Mouse (Mus musculus) stomach, embryonic 14.5 days (tissue): ENCODE results near the gene Rcsd1. TPM values are rescaled to one million over a fixed set of nuclear protein-coding genes. Genes with fewer than 3 reads are reported as not detected.
"Not testable (repeated sequence)": the region's sequence is repeated elsewhere in the genome, so short reads cannot be mapped to it uniquely, and the experiment has no call there.

Experiments
- ATAC-seq: fragments of 200-750 bp; cut with Nextera tagmentation; 2 replicates; pipeline ENCODE4 v1.8.0; 2017; ENCODE audit warnings: low read depth, moderate TSS enrichment; ENCODE audit not compliant: insufficient number of reproducible peaks, insufficient read depth, low FRiP score
- H3K27ac ChIP-seq: fragments of 300-500 bp; sonication (generic); 2 replicates; pipeline ENCODE4 v1.5.1; 2014; ENCODE audit warnings: mild to moderate bottlenecking, low read length, moderate library complexity, mixed read lengths
- H3K27me3 ChIP-seq: fragments of 300-500 bp; sonication (generic); 2 replicates; pipeline ENCODE4 v1.6.1; 2014; ENCODE audit warnings: low read length, control low read depth, mixed read lengths; ENCODE audit not compliant: control insufficient read depth, insufficient read depth
- H3K36me3 ChIP-seq: fragments of 300-500 bp; sonication (generic); 2 replicates; pipeline ENCODE4 v1.6.1; 2014; ENCODE audit warnings: mild to moderate bottlenecking, control low read depth, low read length, moderate library complexity, mixed read lengths; ENCODE audit not compliant: control insufficient read depth, insufficient read depth
- H3K4me1 ChIP-seq: fragments of 300-500 bp; sonication (generic); 2 replicates; pipeline ENCODE4 v1.6.1; 2014; ENCODE audit warnings: low read length, control low read depth, mixed read lengths; ENCODE audit not compliant: control insufficient read depth, insufficient read depth
- H3K4me2 ChIP-seq: fragments of 300-500 bp; sonication (generic); replicated peaks from 2 replicates; pipeline ENCODE4 v1.6.1; 2014; ENCODE audit warnings: low read depth, low read length, control low read depth
- H3K4me3 ChIP-seq: fragments of 300-500 bp; sonication (generic); 2 replicates; pipeline ENCODE4 v1.5.1; 2014; ENCODE audit warnings: low read depth, low read length, control low read depth
- H3K9ac ChIP-seq: fragments of 300-500 bp; sonication (generic); replicated peaks from 2 replicates; pipeline ENCODE4 v1.6.1; 2014; ENCODE audit warnings: low read depth, mild to moderate bottlenecking, control low read depth, low read length, moderate library complexity, mixed read lengths
- H3K9me3 ChIP-seq: fragments of 300-500 bp; sonication (generic); 2 replicates; pipeline ENCODE4 v1.6.1; 2016; ENCODE audit warnings: low read depth, low read length, control low read depth; ENCODE audit not compliant: control insufficient read depth
- WGBS: fragments of 180-500 bp; shearing (Covaris S2); extraction: QIAGEN DNeasy Blood & Tissue Kit; methylation state at CpG from one replicate; pipeline ENCODE4 v1.1.7; 2014; 5-methylcytosine and 5-hydroxymethylcytosine counted together
- polyA plus RNA-seq: library from polyadenylated mRNA; unstranded; fragments of >200 nt; fragmentation: Nextera tagmentation; extraction: Ambion mirVana; gene quantifications from 2 replicates; pipeline ENCODE4 v1.2.1, GENCODE M21; 2014

Rcsd1 gene
- polyA plus RNA-seq, 1 experiment from 2014 or later = 44.0 TPM

DNA sequence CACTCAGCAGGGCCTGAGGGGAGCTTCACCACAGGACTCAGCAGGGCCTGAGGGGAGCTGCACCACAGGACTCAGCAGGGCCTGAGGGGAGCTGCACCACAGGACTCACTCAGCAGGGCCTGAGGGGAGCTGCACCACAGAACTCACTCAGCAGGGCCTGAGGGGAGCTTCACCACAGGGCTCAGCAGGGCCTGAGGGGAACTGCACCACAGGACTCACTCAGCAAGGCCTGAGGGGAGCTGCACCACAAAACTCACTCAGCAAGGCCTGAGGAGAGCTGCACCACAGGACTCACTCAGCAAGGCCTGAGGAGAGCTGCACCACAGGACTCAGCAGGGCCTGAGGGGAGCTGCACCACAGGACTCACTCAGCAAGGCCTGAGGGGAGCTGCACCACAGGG is 29.5 kb downstream of the Rcsd1 start:
- H3K27me3 ChIP-seq, H3K4me1 ChIP-seq, H3K4me3 ChIP-seq, ATAC-seq, H3K27ac ChIP-seq, H3K4me2 ChIP-seq, H3K36me3 ChIP-seq, H3K9ac ChIP-seq, H3K9me3 ChIP-seq: not testable (repeated sequence)

DNA sequence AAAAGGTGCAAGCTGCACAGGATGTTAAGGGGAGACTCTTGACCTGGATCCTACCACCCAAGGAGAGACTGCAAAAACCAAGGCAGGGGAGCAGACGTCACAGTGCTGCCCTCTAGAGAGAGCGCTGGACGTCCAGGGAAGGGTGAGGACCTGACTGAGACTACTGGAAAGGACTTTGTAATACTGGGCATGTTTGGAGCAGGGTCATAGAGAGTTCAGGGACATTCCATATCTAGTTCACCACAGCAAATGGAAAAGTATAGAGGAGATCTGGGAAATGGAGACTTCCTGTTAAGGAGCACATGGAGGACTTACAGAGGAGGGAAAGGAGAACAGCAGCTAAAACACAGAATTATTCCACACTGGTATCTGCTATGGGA is 29.9 kb downstream of the Rcsd1 start:
- Histone ChIP-seq H3K4me2 (no peak overlapping the region), H3K27me3 (no peaks in the 10 kb centered on the region), H3K9ac (no peak overlapping the region), H3K27ac (no peak overlapping the region), H3K4me1 (no peaks in the 10 kb centered on the region), H3K9me3 (no peaks in the 10 kb centered on the region), H3K4me3 (no peak overlapping the region), H3K36me3 (peaks cover 2% of the 10 kb centered on the region; the same call in 1 of the 2 replicates)
- no peak for ATAC-seq
- WGBS = 44% methylated on average over 3 of the region's 3 CpGs

DNA sequence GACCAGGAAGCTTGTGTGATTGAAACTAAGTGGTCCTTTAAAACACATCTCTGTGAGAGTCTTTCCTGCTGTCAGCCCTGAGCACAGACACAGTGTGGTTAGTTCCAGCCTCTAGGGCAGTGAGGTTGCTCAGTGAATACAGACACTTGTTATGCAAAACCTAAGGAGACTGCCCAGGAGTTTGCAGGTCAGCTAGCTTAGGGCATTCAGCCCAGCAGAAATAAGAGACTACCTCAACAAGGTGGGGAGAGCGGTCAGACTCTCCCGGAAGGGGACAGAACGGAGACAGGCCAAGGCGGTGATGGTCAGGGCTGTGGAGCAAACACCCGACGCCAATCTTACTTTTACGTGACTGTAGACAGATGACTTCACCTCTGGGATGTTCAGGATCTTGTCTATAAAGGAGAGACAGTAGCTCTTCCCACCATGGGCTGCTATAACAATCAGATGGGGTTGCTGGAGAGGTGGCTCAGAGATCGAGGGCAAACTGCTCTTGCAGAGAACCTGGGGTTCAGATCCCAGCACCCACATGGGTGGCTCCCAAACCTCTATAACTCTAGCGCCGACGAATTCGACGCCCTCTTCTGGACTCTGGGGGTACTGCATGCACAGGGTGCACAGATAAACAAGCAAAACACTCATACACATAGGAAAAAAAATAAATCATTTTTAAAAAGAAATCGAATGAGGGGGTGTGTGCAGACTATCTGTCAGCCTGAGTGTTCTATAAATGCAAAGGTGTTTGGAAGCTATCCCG is 30.5 kb downstream of the Rcsd1 start:
- Histone ChIP-seq H3K4me2 (no peak overlapping the region), H3K27me3 (no peaks in the 10 kb centered on the region), H3K36me3 (peaks cover 2% of the 10 kb centered on the region; the same call in 1 of the 2 replicates), H3K27ac (no peak overlapping the region), H3K4me3 (no peak overlapping the region), H3K9ac (no peak overlapping the region), H3K4me1 (no peaks in the 10 kb centered on the region), H3K9me3 (no peaks in the 10 kb centered on the region)
- ATAC-seq = no peak
- WGBS = 79% methylated on average over 15 of the region's 15 CpGs

DNA sequence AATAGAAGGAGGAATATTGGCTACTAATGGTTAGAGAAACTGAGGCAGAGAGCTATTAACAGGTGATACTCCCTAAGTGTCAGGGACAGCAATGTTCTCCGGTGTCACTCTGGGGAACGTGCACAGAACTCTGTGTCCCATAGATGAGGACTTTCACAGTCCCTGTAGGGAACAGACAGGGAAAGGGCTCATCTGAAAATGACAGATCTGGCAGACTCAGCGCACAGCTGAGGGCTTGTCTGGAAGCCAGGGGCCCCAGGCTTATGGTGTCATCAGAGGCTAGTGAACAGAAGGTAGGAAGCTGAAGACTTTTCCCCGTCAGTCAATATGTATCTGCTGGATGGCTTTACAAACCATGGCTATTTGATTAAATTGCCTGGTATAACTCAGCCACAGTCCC is 32.0 kb downstream of the Rcsd1 start:
- Histone ChIP-seq H3K4me3 (no peak overlapping the region), H3K9ac (no peak overlapping the region), H3K4me2 (no peak overlapping the region), H3K36me3 (peaks cover 2% of the 10 kb centered on the region; the same call in 1 of the 2 replicates), H3K27ac (no peak overlapping the region), H3K9me3 (no peaks in the 10 kb centered on the region), H3K27me3 (no peaks in the 10 kb centered on the region), H3K4me1 (no peaks in the 10 kb centered on the region)
- WGBS = 81% methylated on average over 4 of the region's 4 CpGs
- no peak for ATAC-seq

DNA sequence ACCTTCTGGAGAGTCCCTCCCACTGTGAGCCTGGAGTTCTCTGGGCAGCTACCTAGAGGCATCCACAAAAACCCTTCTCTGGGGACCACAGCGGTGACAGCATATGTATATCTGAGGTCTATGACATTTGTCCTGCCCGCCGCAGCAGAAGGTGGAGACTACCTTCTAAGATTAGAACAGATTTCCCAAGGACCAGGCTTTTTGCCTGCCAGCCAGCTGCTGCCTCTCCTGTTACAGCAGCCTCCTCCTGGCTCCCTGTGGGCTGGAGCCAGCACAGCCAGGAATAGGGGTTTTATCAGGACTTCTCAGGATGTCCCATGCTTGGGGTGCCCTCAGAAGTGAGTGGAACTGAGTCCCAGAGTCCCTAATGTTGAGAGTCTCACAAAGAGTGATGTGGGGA is 32.6 kb downstream of the Rcsd1 start:
- no peak for ATAC-seq
- Histone ChIP-seq H3K9me3 (no peaks in the 10 kb centered on the region), H3K9ac (no peak overlapping the region), H3K27ac (no peak overlapping the region), H3K4me2 (no peak overlapping the region), H3K4me1 (no peaks in the 10 kb centered on the region), H3K4me3 (no peak overlapping the region), H3K36me3 (peaks cover 2% of the 10 kb centered on the region; the same call in 1 of the 2 replicates), H3K27me3 (no peaks in the 10 kb centered on the region)
- 73% methylated on average over 3 of the region's 3 CpGs for WGBS

DNA sequence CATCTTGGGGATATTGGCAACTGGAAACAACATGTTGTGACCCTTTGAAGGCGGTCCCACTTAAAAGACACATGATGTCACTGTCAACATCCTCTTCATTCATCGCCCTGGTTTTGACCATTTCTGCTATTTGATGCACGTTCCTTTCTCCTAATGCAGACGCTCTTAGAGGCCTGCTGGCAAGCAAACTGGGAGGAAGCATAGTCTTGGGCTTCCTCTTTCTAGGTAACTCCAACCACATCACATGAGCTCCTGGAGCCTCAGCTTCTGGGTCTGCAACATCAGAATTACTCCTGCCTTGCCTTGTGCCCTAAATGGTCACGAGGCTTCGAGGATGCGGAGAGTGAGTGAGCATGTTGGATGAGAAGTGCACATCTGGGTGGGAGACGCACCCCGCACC is 34.4 kb downstream of the Rcsd1 start:
- Histone ChIP-seq H3K4me1 (no peaks in the 10 kb centered on the region), H3K9ac (no peak overlapping the region), H3K27ac (no peak overlapping the region), H3K27me3 (no peaks in the 10 kb centered on the region), H3K9me3 (no peaks in the 10 kb centered on the region), H3K36me3 (peaks cover 2% of the 10 kb centered on the region; the same call in 1 of the 2 replicates), H3K4me2 (no peak overlapping the region), H3K4me3 (no peak overlapping the region)
- WGBS = 89% methylated on average over 9 of the region's 9 CpGs
- no peak for ATAC-seq

DNA sequence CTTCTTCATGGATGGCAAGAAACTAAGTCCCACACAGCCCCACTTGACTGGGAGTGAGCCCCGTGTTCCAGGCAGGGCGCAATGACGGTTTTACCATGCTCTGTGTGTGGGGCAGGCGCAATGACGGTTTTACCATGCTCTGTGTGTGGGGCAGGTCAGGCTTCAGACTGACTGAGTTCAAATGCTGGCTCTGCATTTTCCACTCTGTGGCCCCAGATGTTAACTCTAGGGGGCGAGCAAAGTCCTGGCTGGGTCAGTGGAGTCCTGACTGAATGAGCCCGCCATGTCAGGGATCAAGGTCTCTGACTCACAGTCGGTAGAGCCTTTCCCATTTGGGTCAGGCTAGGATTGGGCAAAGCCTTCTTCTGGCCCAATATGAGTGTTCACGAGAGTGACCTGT is 37.2 kb downstream of the Rcsd1 start:
- Histone ChIP-seq H3K4me3 (no peak overlapping the region), H3K9me3 (no peaks in the 10 kb centered on the region), H3K36me3 (0 out of 2 replicates have a peak, but pooled peaks cover 4% of the 10 kb centered on the region), H3K4me1 (no peaks in the 10 kb centered on the region), H3K27me3 (no peaks in the 10 kb centered on the region), H3K4me2 (no peak overlapping the region), H3K9ac (no peak overlapping the region), H3K27ac (no peak overlapping the region)
- 79% methylated on average over 9 of the region's 9 CpGs for WGBS
- ATAC-seq = no peak

DNA sequence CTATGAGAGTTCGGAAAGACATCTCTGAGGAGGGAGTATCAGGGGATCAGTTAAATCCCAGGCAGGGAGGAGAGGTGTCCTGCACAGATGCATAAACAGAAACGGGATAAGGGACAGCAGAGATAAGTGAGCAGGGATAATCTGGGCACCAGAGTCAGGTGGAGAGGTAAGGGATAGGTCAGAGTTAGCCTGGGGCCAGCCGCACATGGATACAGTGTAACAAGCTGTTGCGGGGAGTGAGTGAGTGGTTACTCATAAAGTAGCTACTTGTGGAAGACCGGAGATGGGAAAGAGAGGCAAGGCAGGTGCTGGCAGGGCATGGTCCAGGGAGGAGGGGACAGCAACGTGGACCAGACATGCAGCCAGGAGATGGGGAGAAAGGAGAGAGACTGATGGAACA is 39.5 kb downstream of the Rcsd1 start:
- no peaks in the 10 kb centered on the region for H3K27me3 ChIP-seq
- H3K9ac ChIP-seq = no peak overlapping the region
- 0 out of 2 replicates have a peak, but pooled peaks cover 4% of the 10 kb centered on the region for H3K36me3 ChIP-seq
- ATAC-seq = no peak
- H3K4me3 ChIP-seq = no peak overlapping the region
- 72% methylated on average over 6 of the region's 6 CpGs for WGBS
- no peak overlapping the region for H3K27ac ChIP-seq
- no peak overlapping the region for H3K4me2 ChIP-seq
- no peaks in the 10 kb centered on the region for H3K4me1 ChIP-seq
- H3K9me3 ChIP-seq = no peaks in the 10 kb centered on the region

DNA sequence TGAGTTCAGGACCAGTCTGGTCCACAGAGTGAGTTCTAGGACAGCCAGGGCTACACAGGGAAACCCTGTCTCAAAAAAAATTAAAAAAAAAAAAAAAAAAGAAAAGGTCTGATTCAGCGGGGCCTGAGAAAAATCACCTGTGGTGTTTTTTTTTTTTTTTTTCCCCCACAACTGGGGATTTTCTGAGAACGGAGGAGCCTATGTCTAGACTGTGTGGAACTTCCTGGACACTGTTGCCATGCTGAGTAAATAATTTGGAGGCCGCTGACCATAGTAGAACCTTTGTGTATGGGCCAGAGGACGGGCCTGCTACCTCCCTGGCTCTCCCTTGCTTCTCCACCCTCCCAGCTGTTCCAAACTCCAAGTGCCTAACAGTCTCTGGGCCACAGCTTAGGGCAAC is 40.7 kb downstream of the Rcsd1 start:
- H3K4me2 ChIP-seq = no peak overlapping the region
- H3K9ac ChIP-seq = no peak overlapping the region
- H3K4me1 ChIP-seq = no peaks in the 10 kb centered on the region
- WGBS = 62% methylated on average over 4 of the region's 4 CpGs
- H3K9me3 ChIP-seq = no peaks in the 10 kb centered on the region
- no peak overlapping the region for H3K27ac ChIP-seq
- H3K36me3 ChIP-seq = 0 out of 2 replicates have a peak, but pooled peaks cover 4% of the 10 kb centered on the region
- no peaks in the 10 kb centered on the region for H3K27me3 ChIP-seq
- no peak overlapping the region for H3K4me3 ChIP-seq
- no peak for ATAC-seq
